Mouse (Mus musculus): ENCODE measurements around the gene Haao.
"Not testable (repeated sequence)": the region's sequence is repeated elsewhere in the genome, so short reads cannot be mapped to it uniquely, and the experiment has no call there.

Gene Haao

GRCm38 (mm10) chr17:83865366-83865765, 17.6 kb upstream of the Haao start:
- DNase-seq (ENCODE audit: low read depth, low spot score), result peak; percentile 82

DNA sequence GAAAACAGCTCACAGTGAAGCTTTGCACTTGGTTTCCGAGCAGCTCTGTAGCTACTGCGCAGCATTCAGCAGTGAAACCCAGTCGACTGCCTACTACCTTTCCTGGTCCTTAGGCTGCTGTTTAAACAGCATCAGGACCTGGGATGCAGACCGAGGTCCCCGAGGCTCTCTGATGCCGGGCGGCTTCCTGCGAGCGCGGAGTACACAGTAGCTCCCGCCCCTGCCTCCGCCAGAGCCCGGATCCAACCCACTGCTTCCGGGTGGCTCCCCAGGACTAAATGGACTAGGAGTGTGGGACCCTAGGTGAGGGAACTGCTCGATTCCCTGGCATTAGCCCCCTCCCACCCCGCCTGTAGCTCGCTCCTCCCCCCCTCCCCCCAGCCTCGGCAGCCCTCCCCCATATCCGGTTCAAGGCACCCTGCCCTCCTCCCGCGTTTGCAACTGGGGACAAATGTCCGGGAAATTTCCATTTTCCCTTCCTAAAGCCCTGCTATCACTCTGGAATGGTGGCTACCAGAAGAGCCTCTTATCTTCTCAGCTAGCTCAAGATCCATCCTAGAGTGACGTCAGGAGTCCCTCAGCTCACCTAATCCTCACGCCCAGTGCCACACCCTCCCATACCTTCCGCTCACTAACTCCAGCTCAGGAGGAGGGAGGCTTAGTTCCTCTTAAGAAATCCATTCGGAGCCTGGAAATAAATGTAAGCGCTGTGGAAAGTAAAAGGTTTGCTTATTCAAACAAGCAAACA, 14.5 kb upstream of the Haao start:
- DNase-seq (ENCODE audit: low read depth, low spot score), result peak; percentile 63

DNA sequence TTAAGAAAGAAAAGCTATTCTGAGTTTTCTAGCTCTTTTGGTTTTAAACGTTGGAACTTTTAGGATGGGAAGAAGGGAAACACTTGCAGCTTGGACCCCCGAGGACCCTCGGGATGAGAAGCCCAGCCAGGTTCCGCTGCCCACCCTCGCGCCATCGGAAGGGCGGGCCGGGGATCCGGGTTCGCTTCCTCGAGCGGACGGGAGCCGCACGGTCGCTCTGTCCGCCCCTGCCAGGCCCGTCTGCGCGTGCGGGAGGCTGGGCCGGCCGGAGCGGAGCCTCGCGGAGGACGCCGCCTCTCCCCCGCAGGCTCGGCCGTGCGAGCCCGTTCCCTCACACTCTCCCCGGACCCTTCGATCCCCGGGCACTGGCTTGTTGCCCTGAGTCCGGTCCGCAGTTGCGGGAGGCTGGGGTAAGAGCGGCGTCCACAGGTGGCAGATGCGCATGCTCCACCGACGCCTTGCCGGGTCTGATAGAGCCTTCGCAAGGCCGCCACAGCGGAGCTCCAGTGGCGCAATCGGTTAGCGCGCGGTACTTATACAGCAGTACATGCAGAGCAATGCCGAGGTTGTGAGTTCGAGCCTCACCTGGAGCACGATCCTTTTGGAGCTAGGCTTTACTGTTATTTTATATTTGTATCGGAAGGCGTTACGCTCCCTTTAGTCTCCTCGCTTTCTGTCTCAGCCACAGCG, 13.8 kb upstream of the Haao start:
- DNase-seq (ENCODE audit: low read depth, low spot score), result peak; percentile 90

- DNase-seq (ENCODE audit: low read depth, low spot score), result not testable (repeated sequence)
Observed at GRCm38 (mm10) chr17:83860968-83861367, 13.2 kb upstream of the Haao start.

DNA sequence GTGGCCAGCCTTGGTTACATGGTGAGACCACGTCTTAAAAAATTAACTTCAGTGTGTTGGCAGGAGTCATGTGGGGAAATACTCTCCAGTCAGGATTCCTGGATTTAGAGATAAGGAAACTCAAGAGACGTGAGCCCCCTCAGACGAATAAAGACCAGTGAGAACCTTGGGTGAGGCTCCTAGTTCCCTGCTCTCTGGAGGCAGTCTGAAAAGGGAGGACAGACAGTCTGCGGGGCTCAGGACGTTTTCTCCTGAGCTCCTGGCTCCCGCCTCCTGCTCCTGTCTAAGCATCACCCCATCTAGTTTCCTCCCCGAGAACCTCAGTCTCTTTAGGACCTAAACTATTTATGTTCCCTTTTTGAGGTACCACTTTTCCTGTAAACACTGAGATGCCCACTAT, 12.5 kb upstream of the Haao start:
- DNase-seq (ENCODE audit: low read depth, low spot score), result no peak

DNA sequence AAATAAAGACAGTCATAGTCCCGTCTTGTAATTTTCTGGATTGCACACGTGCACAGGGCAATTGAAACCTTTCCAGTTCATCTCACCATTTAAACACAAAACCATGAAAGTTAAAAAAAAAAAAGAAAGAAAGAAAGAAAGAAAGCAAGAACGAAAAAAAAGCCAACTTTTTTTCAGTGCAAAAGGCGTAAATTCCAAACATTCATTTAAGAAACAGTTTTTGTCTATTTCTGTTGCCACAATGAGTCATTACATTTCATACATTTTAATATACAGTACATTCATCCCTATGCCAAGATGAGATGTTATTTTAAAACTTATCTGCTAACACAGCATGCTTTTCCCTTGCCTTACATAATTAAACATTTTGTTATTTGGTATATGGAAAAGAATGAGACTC, 11.9 kb upstream of the Haao start:
- DNase-seq (ENCODE audit: low read depth, low spot score), result no peak

DNA sequence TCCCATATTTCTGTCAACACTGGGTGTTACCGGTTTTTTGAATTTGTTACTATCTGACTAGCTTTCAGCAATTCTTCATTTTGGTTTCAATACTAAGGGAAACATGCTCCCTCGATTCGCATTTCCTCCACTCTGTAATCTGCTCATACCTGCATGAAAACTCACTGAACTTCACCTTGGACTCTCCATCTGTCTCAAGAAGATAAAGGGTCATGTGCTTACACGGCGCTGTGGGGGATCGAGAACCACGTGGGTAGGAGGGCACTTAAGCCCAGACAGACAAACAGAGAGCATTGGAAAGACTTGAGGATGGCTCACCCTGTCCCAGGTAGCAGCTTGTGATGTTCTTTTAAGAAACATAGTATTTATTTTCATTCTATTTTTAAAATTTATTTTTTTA, 10.7 kb upstream of the Haao start:
- no peak for DNase-seq (ENCODE audit: low read depth, low spot score)

- DNase-seq (ENCODE audit: low read depth, low spot score), result peak; percentile 76
Observed at GRCm38 (mm10) chr17:83854284-83854918, 6.6 kb upstream of the Haao start.

- no peak for DNase-seq (ENCODE audit: low read depth, low spot score)
Observed at GRCm38 (mm10) chr17:83853831-83854230, 6.1 kb upstream of the Haao start.

- DNase-seq (ENCODE audit: low read depth, low spot score), result no peak
Observed at GRCm38 (mm10) chr17:83850864-83851263, 3.1 kb upstream of the Haao start.

GRCm38 (mm10) chr17:83850458-83850857, 2.7 kb upstream of the Haao start:
- peak; percentile 88 for DNase-seq (ENCODE audit: low read depth, low spot score)

GRCm38 (mm10) chr17:83849717-83850116, 2.0 kb upstream of the Haao start:
- DNase-seq (ENCODE audit: low read depth, low spot score), result no peak

- no peak for DNase-seq (ENCODE audit: low read depth, low spot score)
Observed at GRCm38 (mm10) chr17:83849081-83849675, 1.4 kb upstream of the Haao start.

DNA sequence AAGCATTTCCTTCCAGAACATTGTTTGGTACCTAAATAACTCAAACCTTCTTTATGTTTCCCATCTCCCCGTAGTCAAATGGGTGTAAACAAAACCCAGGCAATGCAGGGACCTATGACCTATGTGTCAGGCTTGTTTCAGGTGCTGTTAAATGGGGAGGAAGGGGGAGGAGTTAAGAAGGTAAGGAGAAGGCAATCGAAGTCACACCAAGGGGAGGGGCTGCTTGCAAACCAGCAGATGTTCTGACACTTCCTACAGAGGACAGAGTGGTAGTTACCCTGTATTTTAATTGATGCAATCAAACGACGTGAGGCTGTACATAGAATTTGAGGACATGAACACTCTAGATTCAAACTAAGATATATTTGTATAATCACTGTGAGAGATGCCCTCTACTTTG, 719 bp upstream of the Haao start:
- DNase-seq (ENCODE audit: low read depth, low spot score), result no peak

DNA sequence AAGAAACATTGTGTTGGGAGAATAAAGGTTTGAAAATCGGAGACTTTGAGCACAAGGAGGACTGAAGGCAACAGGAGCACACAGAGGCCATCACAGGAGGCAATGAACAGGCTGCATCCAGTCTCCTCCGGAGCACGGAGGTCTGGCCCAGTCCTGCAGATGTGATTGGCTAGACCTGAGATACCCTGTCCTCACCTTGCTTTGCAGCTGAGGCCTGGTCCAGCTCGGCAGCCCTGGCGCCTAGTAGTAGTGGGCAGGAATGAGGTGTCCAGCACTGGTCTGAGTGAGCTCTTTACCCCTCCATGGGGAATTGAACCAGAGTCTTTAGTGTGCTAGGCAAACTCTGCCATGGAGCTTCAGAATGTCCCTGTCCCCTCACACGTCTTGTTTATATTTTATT, 663 bp downstream of the Haao start:
- no peak for DNase-seq (ENCODE audit: low read depth, low spot score)

DNA sequence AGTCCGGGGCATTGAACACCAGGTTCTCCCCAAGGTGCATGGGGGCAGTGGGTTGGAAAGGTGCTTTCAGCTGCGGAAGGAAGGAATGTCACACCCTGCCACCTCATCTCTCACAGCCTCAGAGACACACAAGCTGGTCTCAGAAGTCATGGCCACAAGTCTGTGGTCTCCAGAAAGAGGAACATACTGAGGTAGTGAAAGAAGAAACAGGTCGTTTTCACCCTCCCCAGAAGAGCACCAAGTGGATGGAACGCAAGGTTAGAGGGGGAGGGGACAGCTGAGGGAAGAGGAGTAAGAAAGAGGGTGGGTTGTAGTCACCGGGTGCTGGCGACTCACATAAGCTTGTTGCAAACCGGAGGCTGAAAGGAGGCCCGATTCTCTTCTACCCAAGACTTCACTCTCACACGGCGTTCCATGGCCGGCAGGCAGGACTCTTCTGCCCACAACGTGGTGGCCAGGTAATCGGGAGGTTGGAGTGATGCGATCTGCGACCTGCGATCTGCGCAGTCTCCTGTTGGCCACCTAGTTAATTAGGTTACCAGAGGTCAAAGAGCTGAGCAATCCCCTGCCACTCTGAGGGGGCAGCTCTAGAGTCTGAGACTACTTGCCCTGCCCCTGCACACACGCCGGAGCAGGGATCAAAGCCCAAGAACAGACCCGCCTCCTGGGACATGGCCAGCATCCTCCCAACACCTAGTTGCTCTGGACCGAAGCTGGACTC, 1.3 kb downstream of the Haao start:
- no peak for DNase-seq (ENCODE audit: low read depth, low spot score)

DNA sequence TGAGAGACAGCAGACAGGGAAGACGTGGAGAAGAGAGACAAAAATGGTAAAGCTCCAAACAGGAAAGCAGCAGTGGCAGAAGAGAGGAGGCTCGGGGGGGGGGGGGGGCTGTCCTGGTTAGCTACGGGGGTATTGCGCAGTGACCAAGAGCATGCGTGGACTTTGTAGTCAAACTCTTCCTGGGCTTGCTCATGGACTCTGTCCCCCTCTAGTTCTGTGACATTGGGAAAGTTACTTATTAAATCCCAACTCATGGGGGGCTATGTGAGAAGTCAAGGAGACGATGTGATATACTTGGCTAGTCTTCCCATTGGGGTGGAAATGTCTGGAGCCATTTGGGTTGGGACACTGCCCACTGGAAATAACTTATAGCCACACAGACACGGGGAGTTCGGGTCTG, 2.2 kb downstream of the Haao start:
- no peak for DNase-seq (ENCODE audit: low read depth, low spot score)

GRCm38 (mm10) chr17:83843780-83844179, 4.0 kb downstream of the Haao start:
- no peak for DNase-seq (ENCODE audit: low read depth, low spot score)

DNA sequence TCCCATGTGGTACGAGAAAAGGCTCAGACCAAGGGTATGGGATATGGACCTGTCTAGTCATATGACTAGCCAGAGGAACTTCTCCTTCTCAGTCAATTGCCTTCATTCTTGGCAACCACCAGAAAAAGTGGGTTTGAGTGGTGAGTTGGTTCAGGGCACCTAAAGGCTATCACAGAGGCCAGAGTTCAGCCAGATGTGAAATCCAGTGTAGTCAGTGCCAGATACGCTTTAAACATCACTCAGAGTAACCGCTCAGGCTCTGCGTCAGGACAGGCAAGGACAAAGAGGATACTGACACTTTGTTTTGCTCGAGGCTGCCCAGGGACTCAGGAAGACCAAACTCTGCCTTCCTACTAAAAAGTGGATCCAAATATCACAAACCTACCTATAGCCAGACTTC, 6.8 kb downstream of the Haao start:
- no peak for DNase-seq (ENCODE audit: low read depth, low spot score)

GRCm38 (mm10) chr17:83839132-83839531, 8.6 kb downstream of the Haao start:
- DNase-seq (ENCODE audit: low read depth, low spot score), result peak; percentile 42

GRCm38 (mm10) chr17:83837659-83838190, 10.0 kb downstream of the Haao start:
- no peak for DNase-seq (ENCODE audit: low read depth, low spot score)

- DNase-seq (ENCODE audit: low read depth, low spot score), result no peak
Observed at GRCm38 (mm10) chr17:83836048-83836447, 11.7 kb downstream of the Haao start.
